8 mouse cellular contexts compared by ENCODE assay signal in genomic region chr10:80245600-80245999, GRCm38 (mm10). TPM values are rescaled to one million over a fixed set of nuclear protein-coding genes. Genes with fewer than 3 reads are reported as not detected.
DNase-seq lines count a peak whose midpoint lies in the region; ATAC-seq and TF ChIP-seq lines count a peak whose summit lies in the region.

No protein-coding gene starts in this region.

- H3K27ac ChIP-seq in ES-E14 (ENCODE audit: insufficient read depth, low read depth, low read length, poor library complexity, severe bottlenecking): no peak overlapping the region
- H3K27ac ChIP-seq in forebrain, embryonic 11.5 days (ENCODE audit: low read depth, low read length): peak overlapping the region; percentile 41; the same call in 1 of the 2 replicates
- H3K27ac ChIP-seq in lung, embryonic 16.5 days (ENCODE audit: low read length): no peak overlapping the region

- no peak for ATAC-seq in forebrain, embryonic 11.5 days (replicated peaks; ENCODE audit: low FRiP score)
- ATAC-seq in lung, embryonic 16.5 days (ENCODE audit: low read depth): no peak

- H3K4me1 ChIP-seq in ES-E14 (ENCODE audit: control insufficient read depth in 2 of 2, insufficient read depth in 2 of 2, low read length in 2 of 2, poor library complexity in 1 of 2): no peaks in the 10 kb centered on the region; a peak in 1 of 4 replicates
- peaks cover 10% of the 10 kb centered on the region for H3K4me1 ChIP-seq in forebrain, embryonic 11.5 days (replicated peaks; ENCODE audit: control insufficient read depth, insufficient read depth, low read length)
- peaks cover 8% of the 10 kb centered on the region for H3K4me1 ChIP-seq in lung, embryonic 16.5 days (replicated peaks; ENCODE audit: control insufficient read depth, insufficient read depth, low read length)

- H3K9me3 ChIP-seq in ES-E14 (ENCODE audit: control insufficient read depth, insufficient read depth, low read depth, low read length): no peaks in the 10 kb centered on the region
- H3K9me3 ChIP-seq in forebrain, embryonic 11.5 days (ENCODE audit: control insufficient read depth, low read length): no peaks in the 10 kb centered on the region
- no peaks in the 10 kb centered on the region for H3K9me3 ChIP-seq in lung, embryonic 16.5 days (ENCODE audit: control insufficient read depth, low read length)

- no peak overlapping the region for H3K4me2 ChIP-seq in forebrain, embryonic 11.5 days (ENCODE audit: low read depth, low read length, severe bottlenecking)
- H3K4me2 ChIP-seq in lung, embryonic 16.5 days (ENCODE audit: low read depth, low read length): no peak overlapping the region

- H3K27me3 ChIP-seq in forebrain, embryonic 11.5 days (ENCODE audit: control insufficient read depth, insufficient read depth, low read length): no peaks in the 10 kb centered on the region
- no peaks in the 10 kb centered on the region for H3K27me3 ChIP-seq in lung, embryonic 16.5 days (ENCODE audit: control insufficient read depth, insufficient read depth, low read depth, low read length)

- in situ Hi-C loops in ES-E14 (cut with MboI; ENCODE audit: low sequenced_read_pairs in 2 of 2, unreplicated experiment in 2 of 2): loop anchor here (5.0 to 10.0 kb wide), 2 partner anchors 68 to 71 kb away; partner anchors contain the start of genes Efna2 (in 2 of the 2) and 1600002K03Rik (in 1 of the 2)

- DNase-seq in ES-E14 (ENCODE audit: low read depth, low spot score): peak; percentile 88
- peak; percentile 89 for DNase-seq in c-Kit-positive CD71-negative TER-119-negative erythroid progenitor cells, embryonic 14.5 days (ENCODE audit: low read depth)
- DNase-seq in forebrain, embryonic 11.5 days (ENCODE audit: low spot score): peak; percentile 89
- DNase-seq in heart, postnatal 10 days: peak; percentile 87 to 92
- peak; percentile 80 for DNase-seq in large intestine, adult 2 months (ENCODE audit: low read depth, low spot score)
- peak; percentile 81 for DNase-seq in ovary, postnatal 14 days (ENCODE audit: low spot score)
- peak; percentile 80 for DNase-seq in thymus, postnatal 25 days

- intact Hi-C loops in heart, postnatal 10 days (cut with DNase I): loop anchor here (1.0 kb wide), 2 partner anchors 46 to 70 kb away; no protein-coding TSS in a partner anchor

- peaks cover 39% of the 10 kb centered on the region for H3K36me3 ChIP-seq in ES-E14 (ENCODE audit: control insufficient read depth, insufficient read depth, low read length, poor library complexity, severe bottlenecking)
- peaks cover 12% of the 10 kb centered on the region for H3K36me3 ChIP-seq in forebrain, embryonic 11.5 days (ENCODE audit: control insufficient read depth, insufficient read depth, low read length)
- H3K36me3 ChIP-seq in lung, embryonic 16.5 days (ENCODE audit: control insufficient read depth, insufficient read depth, low read length): peaks cover 38% of the 10 kb centered on the region

- H3K9ac ChIP-seq in ES-E14 (ENCODE audit: insufficient read depth, low read depth, low read length, poor library complexity, severe bottlenecking): no peak overlapping the region
- peak overlapping the region; percentile 41 for H3K9ac ChIP-seq in forebrain, embryonic 11.5 days (ENCODE audit: low read length)
- peak overlapping the region; percentile 13; the same call in 1 of the 2 replicates for H3K9ac ChIP-seq in lung, embryonic 16.5 days (ENCODE audit: low read length)

- no peak overlapping the region for H3K4me3 ChIP-seq in ES-E14 (ENCODE audit: insufficient read depth in 1 of 2, low read depth in 1 of 2, low read length in 2 of 2, poor library complexity in 1 of 2, severe bottlenecking in 1 of 2)
- no peak overlapping the region for H3K4me3 ChIP-seq in forebrain, embryonic 11.5 days (ENCODE audit: low read depth, low read length)
- no peak overlapping the region for H3K4me3 ChIP-seq in lung, embryonic 16.5 days (ENCODE audit: low read length)

- 6% methylated on average over 4 of the region's 4 CpGs for WGBS in forebrain, embryonic 11.5 days
- WGBS in large intestine, adult 2 months: 4% methylated on average over 4 of the region's 4 CpGs
- 2% methylated on average over 4 of the region's 4 CpGs for WGBS in lung, embryonic 16.5 days

TF ChIP-seq in ES-E14, 5 proteins besides CTCF, POLR2A, EP300 and RAD21:
- TF ChIP-seq CHD2 (IDR thresholded peaks at IDR 0.05; ENCODE audit: low read depth, low read length): no peak
- TF ChIP-seq ZNF384 (IDR thresholded peaks at IDR 0.05; ENCODE audit: low read depth, low read length): 0 out of 2 replicates have a peak, but pooled peaks have one; percentile 14
- TF ChIP-seq HCFC1 (IDR thresholded peaks at IDR 0.05; ENCODE audit: borderline replicate concordance, insufficient read depth, low read length): 0 out of 2 replicates have a peak, but pooled peaks have one; percentile 18
- peak; percentile 42; the same call in 1 of the 2 replicates for TF ChIP-seq ZC3H11A (IDR thresholded peaks at IDR 0.05; ENCODE audit: borderline replicate concordance, low read depth, low read length)
- TF ChIP-seq MAFK (IDR thresholded peaks at IDR 0.05; ENCODE audit: insufficient read depth, low read depth, low read length): no peak

RNA-seq across cellular contexts. Expression of gene Ndufs7, which starts 3.3 kb away (rescaled TPM):
- 205 and 290 TPM in 2 replicates for total RNA-seq in ES-E14 (2012; rRNA removed)
- 219 and 265 TPM in 2 replicates for polyA plus RNA-seq in forebrain, embryonic 11.5 days (2014; fragmentation: Nextera tagmentation; extraction: Ambion mirVana)
- 100 to 1,000 TPM; 609 to 639 TPM for total RNA-seq in heart, postnatal 10 days (2021)
- 553 and 570 TPM in 2 replicates for polyA plus RNA-seq in large intestine, adult 2 months (2012; rRNA removed)
- 313 and 320 TPM in 2 replicates for polyA plus RNA-seq in lung, embryonic 16.5 days (2015; fragmentation: Nextera tagmentation; extraction: Ambion mirVana)

RNA-seq across cellular contexts. Expression of gene Gamt, which starts 15.2 kb away (rescaled TPM):
- 2.9 and 3.0 TPM in 2 replicates for total RNA-seq in ES-E14 (2012; rRNA removed)
- polyA plus RNA-seq in forebrain, embryonic 11.5 days (2014; fragmentation: Nextera tagmentation; extraction: Ambion mirVana): 20.4 and 24.1 TPM in 2 replicates
- total RNA-seq in heart, postnatal 10 days (2021): 10 to 100 TPM; 19.3 to 21.3 TPM
- polyA plus RNA-seq in large intestine, adult 2 months (2012; rRNA removed): 9.4 and 10.5 TPM in 2 replicates
- polyA plus RNA-seq in lung, embryonic 16.5 days (2015; fragmentation: Nextera tagmentation; extraction: Ambion mirVana): 27.5 and 32.8 TPM in 2 replicates

RNA-seq across cellular contexts. Expression of gene Dazap1, which starts 15.7 kb away (rescaled TPM):
- total RNA-seq in ES-E14 (2012; rRNA removed): 121 and 154 TPM in 2 replicates
- polyA plus RNA-seq in forebrain, embryonic 11.5 days (2014; fragmentation: Nextera tagmentation; extraction: Ambion mirVana): 53.2 and 55.4 TPM in 2 replicates
- total RNA-seq in heart, postnatal 10 days (2021): 10 to 100 TPM; 86.4 to 95.4 TPM
- polyA plus RNA-seq in large intestine, adult 2 months (2012; rRNA removed): 52.1 and 67.7 TPM in 2 replicates
- polyA plus RNA-seq in lung, embryonic 16.5 days (2015; fragmentation: Nextera tagmentation; extraction: Ambion mirVana): 45.4 and 50.6 TPM in 2 replicates

RNA-seq across cellular contexts. Expression of gene Mum1, which starts 19.4 kb away (rescaled TPM):
- total RNA-seq in ES-E14 (2012; rRNA removed): 80.8 and 115 TPM in 2 replicates
- polyA plus RNA-seq in forebrain, embryonic 11.5 days (2014; fragmentation: Nextera tagmentation; extraction: Ambion mirVana): 75.6 and 79.4 TPM in 2 replicates
- 10 to 100 TPM; 20.3 to 23.1 TPM for total RNA-seq in heart, postnatal 10 days (2021)
- 24.7 and 28.6 TPM in 2 replicates for polyA plus RNA-seq in large intestine, adult 2 months (2012; rRNA removed)
- 66.4 and 68.7 TPM in 2 replicates for polyA plus RNA-seq in lung, embryonic 16.5 days (2015; fragmentation: Nextera tagmentation; extraction: Ambion mirVana)

RNA-seq across cellular contexts. Expression of gene Rps15, which starts 46.7 kb away (rescaled TPM):
- 2,505 and 2,820 TPM in 2 replicates for total RNA-seq in ES-E14 (2012; rRNA removed)
- polyA plus RNA-seq in forebrain, embryonic 11.5 days (2014; fragmentation: Nextera tagmentation; extraction: Ambion mirVana): 858 and 895 TPM in 2 replicates
- 100 to 1,000 TPM; 859 to 871 TPM for total RNA-seq in heart, postnatal 10 days (2021)
- 1,621 and 1,622 TPM in 2 replicates for polyA plus RNA-seq in large intestine, adult 2 months (2012; rRNA removed)
- 915 and 939 TPM in 2 replicates for polyA plus RNA-seq in lung, embryonic 16.5 days (2015; fragmentation: Nextera tagmentation; extraction: Ambion mirVana)
